Mouse (Mus musculus) stomach, postnatal 0 days (tissue): ENCODE data around the gene Myo6. TPM values are rescaled to one million over a fixed set of nuclear protein-coding genes. Genes with fewer than 3 reads are reported as not detected.

Source experiments
- ATAC-seq: fragments of 200-750 bp; cut with Nextera tagmentation; 2 replicates; pipeline ENCODE4 v1.8.0; 2017; ENCODE audit not compliant: low FRiP score, low TSS enrichment
- DNase-seq: peaks from one replicate; pipeline ENCODE4 v3.0.0-alpha.2; 2016; ENCODE audit warnings: low spot score
- H3K27ac ChIP-seq: fragments of 300-500 bp; sonication (generic); replicated peaks from 2 replicates; pipeline ENCODE4 v1.5.1; 2014; ENCODE audit warnings: mild to moderate bottlenecking, control low read depth
- H3K27me3 ChIP-seq: fragments of 300-500 bp; sonication (generic); 2 replicates; pipeline ENCODE4 v1.6.1; 2014; ENCODE audit warnings: low read length; ENCODE audit not compliant: control insufficient read depth, insufficient read depth
- H3K36me3 ChIP-seq: fragments of 300-500 bp; sonication (generic); 2 replicates; pipeline ENCODE4 v1.6.1; 2014; ENCODE audit warnings: low read length, mixed read lengths; ENCODE audit not compliant: control insufficient read depth, insufficient read depth
- H3K4me1 ChIP-seq: fragments of 300-500 bp; sonication (generic); replicated peaks from 2 replicates; pipeline ENCODE4 v1.6.1; 2014; ENCODE audit warnings: antibody characterized with exemption; ENCODE audit not compliant: control insufficient read depth, insufficient read depth
- H3K4me2 ChIP-seq: fragments of 300-500 bp; sonication (generic); replicated peaks from 2 replicates; pipeline ENCODE4 v1.6.1; 2014; ENCODE audit warnings: low read depth, mild to moderate bottlenecking, control low read depth, moderate library complexity
- H3K4me3 ChIP-seq: fragments of 300-500 bp; sonication (generic); 2 replicates; pipeline ENCODE4 v1.5.1; 2014; ENCODE audit warnings: low read depth, low read length, control low read depth
- H3K9ac ChIP-seq: fragments of 300-500 bp; sonication (generic); 2 replicates; pipeline ENCODE4 v1.6.1; 2014; ENCODE audit warnings: mild to moderate bottlenecking, low read length, control low read depth, mixed read lengths
- H3K9me3 ChIP-seq: fragments of 300-500 bp; sonication (generic); 2 replicates; pipeline ENCODE4 v1.6.1; 2016; ENCODE audit warnings: low read length; ENCODE audit not compliant: control insufficient read depth
- CTCF ChIP-seq: IDR thresholded peaks from 2 replicates; pipeline ENCODE4 v1.5.1; 2016; ENCODE audit warnings: antibody characterized with exemption, low read depth, mild to moderate bottlenecking, moderate library complexity
- EP300 ChIP-seq: optimal IDR thresholded peaks from 2 replicates; pipeline ENCODE3; 2016; ENCODE audit warnings: antibody characterized with exemption
- WGBS: fragments of 180-500 bp; shearing (Covaris S2); extraction: QIAGEN DNeasy Blood & Tissue Kit; methylation state at CpG from one replicate; pipeline ENCODE4 v1.1.7; 2014; 5-methylcytosine and 5-hydroxymethylcytosine counted together
- polyA plus RNA-seq: library from polyadenylated mRNA; unstranded; fragments of >200 nt; fragmentation: Nextera tagmentation; extraction: Ambion mirVana; gene quantifications from 2 replicates; pipeline ENCODE4 v1.2.1, GENCODE M21; 2015

Gene Myo6
- polyA plus RNA-seq, 1 experiment from 2014 or later, result 31.8 TPM

GRCm38 (mm10) chr9:80176696-80177478, 12.1 kb downstream of the Myo6 start:
- no peak overlapping the region for H3K4me2 ChIP-seq
- WGBS, result 41% methylated on average over 13 of the region's 13 CpGs
- TF ChIP-seq EP300, result no peak
- TF ChIP-seq CTCF, result no peak
- H3K27ac ChIP-seq, result peak overlapping the region; percentile 78
- no peaks in the 10 kb centered on the region for H3K27me3 ChIP-seq
- H3K9ac ChIP-seq, result no peak overlapping the region
- H3K4me3 ChIP-seq, result no peak overlapping the region
- H3K36me3 ChIP-seq, result no peaks in the 10 kb centered on the region
- ATAC-seq (peak; percentile 85), DNase-seq (peak; percentile 82)
- H3K9me3 ChIP-seq, result no peaks in the 10 kb centered on the region
- H3K4me1 ChIP-seq, result peaks cover 3% of the 10 kb centered on the region; the same call in 1 of the 2 replicates

GRCm38 (mm10) chr9:80178670-80179069, 13.8 kb downstream of the Myo6 start:
- no peak for ATAC-seq
- no peak overlapping the region for H3K9ac ChIP-seq
- H3K4me3 ChIP-seq, result no peak overlapping the region
- H3K4me2 ChIP-seq, result no peak overlapping the region
- H3K27ac ChIP-seq, result no peak overlapping the region
- peaks cover 3% of the 10 kb centered on the region; the same call in 1 of the 2 replicates for H3K4me1 ChIP-seq
- H3K27me3 ChIP-seq, result no peaks in the 10 kb centered on the region
- no peak for TF ChIP-seq EP300
- TF ChIP-seq CTCF, result no peak
- DNase-seq, result no peak
- H3K36me3 ChIP-seq, result no peaks in the 10 kb centered on the region
- no peaks in the 10 kb centered on the region for H3K9me3 ChIP-seq
- WGBS, result 88% methylated on average over 2 of the region's 2 CpGs

GRCm38 (mm10) chr9:80179688-80180087, 14.9 kb downstream of the Myo6 start:
- Histone ChIP-seq H3K4me2 (no peak overlapping the region), H3K9me3 (no peaks in the 10 kb centered on the region), H3K4me3 (no peak overlapping the region), H3K27ac (peak overlapping the region; percentile 40), H3K36me3 (no peaks in the 10 kb centered on the region), H3K27me3 (no peaks in the 10 kb centered on the region), H3K9ac (no peak overlapping the region), H3K4me1 (peaks cover 3% of the 10 kb centered on the region; the same call in 1 of the 2 replicates)
- DNase-seq (no peak), ATAC-seq (peak; percentile 85)
- WGBS, result 52% methylated on average over 4 of the region's 4 CpGs
- TF ChIP-seq CTCF (no peak), EP300 (no peak)

- H3K4me1 ChIP-seq, result peaks cover 3% of the 10 kb centered on the region; the same call in 1 of the 2 replicates
- H3K27ac ChIP-seq, result peak overlapping the region; percentile 24; the same call in 1 of the 2 replicates
- DNase-seq (no peak), ATAC-seq (no peak)
- H3K4me3 ChIP-seq, result no peak overlapping the region
- no peak overlapping the region for H3K9ac ChIP-seq
- no peaks in the 10 kb centered on the region for H3K27me3 ChIP-seq
- no peaks in the 10 kb centered on the region for H3K9me3 ChIP-seq
- WGBS, result 67% methylated on average over 5 of the region's 5 CpGs
- H3K4me2 ChIP-seq, result no peak overlapping the region
- no peak for TF ChIP-seq EP300
- no peak for TF ChIP-seq CTCF
- no peaks in the 10 kb centered on the region for H3K36me3 ChIP-seq
These were observed 15.9 kb downstream of the Myo6 start for GRCm38 (mm10) chr9:80180771-80181170.

DNA sequence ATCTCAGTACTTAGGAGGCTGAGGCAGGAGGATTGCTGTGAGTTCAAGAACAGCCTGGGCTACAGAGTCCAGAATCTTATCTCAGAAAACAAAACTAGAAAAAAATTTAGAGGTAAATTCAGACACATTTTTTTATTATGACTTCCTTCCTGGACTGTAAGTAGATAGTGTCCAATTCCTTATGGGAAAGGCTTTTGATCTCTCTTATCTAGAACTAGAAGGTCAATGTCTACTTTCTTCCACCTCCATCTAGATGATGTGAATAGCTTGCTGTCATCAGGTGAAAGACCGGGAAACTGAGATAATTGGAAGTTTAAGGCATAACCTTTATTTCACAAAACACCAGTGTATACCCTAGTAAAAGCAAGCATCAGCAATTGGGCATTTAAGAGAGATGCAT, 16.9 kb downstream of the Myo6 start:
- Histone ChIP-seq H3K27ac (no peak overlapping the region), H3K27me3 (no peaks in the 10 kb centered on the region), H3K4me2 (no peak overlapping the region), H3K9ac (no peak overlapping the region), H3K9me3 (no peaks in the 10 kb centered on the region), H3K36me3 (no peaks in the 10 kb centered on the region), H3K4me1 (peaks cover 3% of the 10 kb centered on the region; the same call in 1 of the 2 replicates), H3K4me3 (no peak overlapping the region)
- WGBS, result 67% methylated on average over 1 of the region's 1 CpGs
- no peak for ATAC-seq
- TF ChIP-seq EP300, result no peak
- no peak for TF ChIP-seq CTCF
- no peak for DNase-seq

GRCm38 (mm10) chr9:80184138-80184537, 19.3 kb downstream of the Myo6 start:
- Histone ChIP-seq H3K4me3 (no peak overlapping the region), H3K27me3 (no peaks in the 10 kb centered on the region), H3K36me3 (no peaks in the 10 kb centered on the region), H3K4me2 (no peak overlapping the region), H3K4me1 (peaks cover 3% of the 10 kb centered on the region; the same call in 1 of the 2 replicates), H3K9ac (no peak overlapping the region), H3K27ac (no peak overlapping the region), H3K9me3 (no peaks in the 10 kb centered on the region)
- WGBS, result 77% methylated on average over 5 of the region's 5 CpGs
- ATAC-seq, result no peak
- no peak for DNase-seq
- TF ChIP-seq EP300 (no peak), CTCF (no peak)
